Mouse (Mus musculus) left cerebral cortex, adult 18-20 months (tissue): Measurements from ENCODE around the gene Zscan5b. TPM values are rescaled to one million over a fixed set of nuclear protein-coding genes. Genes with fewer than 3 reads are reported as not detected.
A peak's percentile ranks its signal among the peaks of the same experiment; 100 is the strongest.
"Not testable (repeated sequence)": the region's sequence is repeated elsewhere in the genome, so short reads cannot be mapped to it uniquely, and the experiment has no call there.

Experiments used
- DNase-seq, 2 experiments: peaks; one replicate each; pipeline ENCODE4 v3.0.0; 2021 to 2022; ENCODE audit warnings: low spot score in 2 of 2, mixed read lengths in 1 of 2
- total RNA-seq, 2 experiments: library from RNA; stranded (reverse); gene quantifications; 2 replicates each; pipeline ENCODE4 v1.2.3; 2021

The Zscan5b gene
- total RNA-seq, 2 experiments from 2014 or later = not detected

GRCm38 (mm10) chr7:6244361-6245292, 22.5 kb downstream of the Zscan5b start:
- DNase-seq = no peak

- DNase-seq = no peak
These were observed 30.3 kb downstream of the Zscan5b start, which contains the start of gene Epp13 for GRCm38 (mm10) chr7:6252410-6252809. TSS of gene Epp13 (plus strand) at chr7:6252710.

- no peak for DNase-seq
These were observed 32.4 kb downstream of the Zscan5b start for GRCm38 (mm10) chr7:6254451-6254850.

- no peak for DNase-seq
These were observed 35.3 kb downstream of the Zscan5b start for GRCm38 (mm10) chr7:6257386-6257785.

GRCm38 (mm10) chr7:6258232-6259220, 36.4 kb downstream of the Zscan5b start:
- no peak for DNase-seq

GRCm38 (mm10) chr7:6260004-6260403, 37.9 kb downstream of the Zscan5b start:
- not testable (repeated sequence) for DNase-seq

GRCm38 (mm10) chr7:6262120-6262519, 40.0 kb downstream of the Zscan5b start:
- no peak for DNase-seq

- no peak for DNase-seq
These were observed 40.9 kb downstream of the Zscan5b start for GRCm38 (mm10) chr7:6262984-6263383.

GRCm38 (mm10) chr7:6265695-6266094, 43.6 kb downstream of the Zscan5b start:
- DNase-seq = no peak

GRCm38 (mm10) chr7:6277906-6278305, 55.8 kb downstream of the Zscan5b start:
- DNase-seq = no peak

GRCm38 (mm10) chr7:6282749-6283148, 60.7 kb downstream of the Zscan5b start:
- DNase-seq = peak; percentile 76 to 81

- DNase-seq = peak; percentile 81 to 87
These were observed 61.5 kb downstream of the Zscan5b start for GRCm38 (mm10) chr7:6283451-6284075.

- no peak for DNase-seq
These were observed 62.4 kb downstream of the Zscan5b start for GRCm38 (mm10) chr7:6284442-6285012.

GRCm38 (mm10) chr7:6285366-6285765, 63.3 kb downstream of the Zscan5b start:
- DNase-seq = no peak

- DNase-seq = peak; percentile 97 to 99
These were observed 64.0 kb downstream of the Zscan5b start, which contains the start of gene Zfp667 for GRCm38 (mm10) chr7:6285842-6286705. TSS of gene Zfp667 (plus strand) at chr7:6286579.

- DNase-seq = peak in 1 of 2 experiments; percentile 22
These were observed 64.9 kb downstream of the Zscan5b start for GRCm38 (mm10) chr7:6286921-6287531.
